Mouse (Mus musculus) forebrain, embryonic 13.5 days (tissue): ENCODE measurements around the gene Myo19. TPM values are rescaled to one million over a fixed set of nuclear protein-coding genes. Genes with fewer than 3 reads are reported as not detected.
A peak's percentile ranks its signal among the peaks of the same experiment; 100 is the strongest.

Experiments used
- ATAC-seq: fragments of 200-750 bp; cut with Nextera tagmentation; 2 replicates; pipeline ENCODE4 v1.8.0; 2017
- H3K27ac ChIP-seq: fragments of 300-500 bp; sonication (generic); 2 replicates; pipeline ENCODE4 v1.5.1; 2015; ENCODE audit warnings: inconsistent platforms, mild to moderate bottlenecking, moderate library complexity
- H3K27me3 ChIP-seq: fragments of 300-500 bp; sonication (generic); 2 replicates; pipeline ENCODE4 v1.6.1; 2015; ENCODE audit warnings: mild to moderate bottlenecking, inconsistent platforms
- H3K36me3 ChIP-seq: fragments of 300-500 bp; sonication (generic); 2 replicates; pipeline ENCODE4 v1.6.1; 2015; ENCODE audit warnings: mild to moderate bottlenecking, inconsistent platforms; ENCODE audit not compliant: poor library complexity, severe bottlenecking
- H3K4me1 ChIP-seq: fragments of 300-500 bp; sonication (generic); 2 replicates; pipeline ENCODE4 v1.6.1; 2015; ENCODE audit warnings: inconsistent platforms
- H3K4me2 ChIP-seq: fragments of 300-500 bp; sonication (generic); 2 replicates; pipeline ENCODE4 v1.6.1; 2015; ENCODE audit warnings: inconsistent platforms, mild to moderate bottlenecking, moderate library complexity
- H3K4me3 ChIP-seq: fragments of 300-500 bp; sonication (generic); 2 replicates; pipeline ENCODE4 v1.5.1; 2015; ENCODE audit warnings: mild to moderate bottlenecking, inconsistent platforms
- H3K9ac ChIP-seq: fragments of 300-500 bp; sonication (generic); 2 replicates; pipeline ENCODE4 v1.6.1; 2015; ENCODE audit warnings: mild to moderate bottlenecking, inconsistent platforms
- H3K9me3 ChIP-seq: fragments of 300-500 bp; sonication (generic); replicated peaks from 2 replicates; pipeline ENCODE4 v1.6.1; 2016; ENCODE audit warnings: inconsistent platforms
- WGBS: fragments of 180-500 bp; shearing (Covaris S2); methylation state at CpG from one replicate; pipeline ENCODE4 v1.1.7; 2015; 5-methylcytosine and 5-hydroxymethylcytosine counted together
- polyA plus RNA-seq: library from polyadenylated mRNA; unstranded; fragments of >200 nt; fragmentation: Nextera tagmentation; extraction: Ambion mirVana; gene quantifications from 2 replicates; pipeline ENCODE4 v1.2.1, GENCODE M21; 2015

The Myo19 gene
- polyA plus RNA-seq = 5.8 and 6.3 TPM in 2 replicates

DNA sequence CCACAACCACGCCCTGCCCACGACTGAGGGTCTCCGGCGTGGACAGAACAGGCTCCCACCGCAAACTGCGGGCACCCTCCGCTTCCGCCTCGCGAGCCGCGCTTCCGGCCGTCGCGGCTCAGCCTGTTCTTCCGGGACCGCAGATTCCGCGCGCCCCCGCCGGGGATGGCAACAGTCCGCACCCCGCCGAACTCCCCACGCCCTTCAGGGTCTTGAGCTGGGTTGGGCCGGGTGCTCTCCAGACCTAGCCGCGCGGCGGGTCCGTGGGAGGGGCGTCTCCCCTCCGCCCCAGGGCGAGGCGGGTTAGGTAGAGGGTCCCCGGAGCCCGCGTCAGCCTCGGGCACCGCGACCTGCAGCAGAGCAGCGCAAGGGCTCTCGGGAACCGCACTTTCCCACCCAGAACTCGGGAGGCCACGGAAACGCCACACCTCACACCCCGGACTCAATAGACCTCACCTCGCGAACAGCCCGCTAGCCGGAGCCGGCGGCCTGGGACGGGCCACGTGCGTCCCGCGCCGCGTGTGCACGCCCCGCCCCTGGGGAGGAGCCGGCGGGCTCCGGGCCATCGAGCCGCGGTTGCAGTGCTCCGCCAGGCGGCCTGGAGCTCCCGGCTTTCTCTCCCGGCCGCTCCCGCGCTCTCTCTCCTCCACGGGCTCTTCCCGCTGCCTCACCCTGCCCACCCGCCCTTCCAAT is at the start of gene Myo19, which contains the start of gene Pigw:
Myo19 (plus strand) TSS at position 377 of the 693 bp plus-strand sequence.
Pigw (minus strand) TSS at position 514 of the 693 bp plus-strand sequence.
- Histone ChIP-seq H3K4me3 (peak within 1 kb of the TSS; percentile 86), H3K27ac (peak within 1 kb of the TSS; percentile 80), H3K4me2 (peak within 1 kb of the TSS; percentile 93), H3K9ac (peak within 1 kb of the TSS; percentile 88), H3K27me3 (no peaks in the 10 kb centered on the region), H3K4me1 (peaks cover 18% of the 10 kb centered on the region), H3K9me3 (no peaks in the 10 kb centered on the region), H3K36me3 (peaks cover 28% of the 10 kb centered on the region)
- under 1% methylated on average over 74 of the region's 81 CpGs for WGBS
- peak; percentile 98 for ATAC-seq

DNA sequence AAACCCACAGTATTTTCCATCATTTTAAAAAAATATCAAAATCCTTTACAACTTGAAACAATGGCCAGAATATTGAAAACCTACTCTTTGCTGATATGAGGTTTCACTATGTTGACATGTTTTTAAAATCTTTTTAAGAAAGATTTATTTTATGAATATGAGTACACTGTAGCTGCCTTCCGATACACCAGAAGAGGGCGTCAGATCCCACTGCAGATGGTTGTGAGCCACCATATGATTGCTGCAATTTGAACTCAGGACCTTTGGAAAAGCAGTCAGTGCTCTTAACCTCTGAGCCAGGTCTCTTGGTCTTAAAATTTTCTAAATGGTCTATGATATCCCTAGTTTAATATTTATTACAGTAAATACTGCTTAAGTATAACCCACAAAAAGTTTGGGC is 40.6 kb upstream of the Myo19 start:
- no peaks in the 10 kb centered on the region for H3K9me3 ChIP-seq
- H3K4me3 ChIP-seq = no peak overlapping the region
- no peak for ATAC-seq
- H3K36me3 ChIP-seq = peaks cover 76% of the 10 kb centered on the region
- no peak overlapping the region for H3K27ac ChIP-seq
- H3K4me1 ChIP-seq = no peaks in the 10 kb centered on the region
- H3K27me3 ChIP-seq = no peaks in the 10 kb centered on the region
- no peak overlapping the region for H3K9ac ChIP-seq
- no peak overlapping the region for H3K4me2 ChIP-seq
- 93% methylated on average over 2 of the region's 2 CpGs for WGBS

DNA sequence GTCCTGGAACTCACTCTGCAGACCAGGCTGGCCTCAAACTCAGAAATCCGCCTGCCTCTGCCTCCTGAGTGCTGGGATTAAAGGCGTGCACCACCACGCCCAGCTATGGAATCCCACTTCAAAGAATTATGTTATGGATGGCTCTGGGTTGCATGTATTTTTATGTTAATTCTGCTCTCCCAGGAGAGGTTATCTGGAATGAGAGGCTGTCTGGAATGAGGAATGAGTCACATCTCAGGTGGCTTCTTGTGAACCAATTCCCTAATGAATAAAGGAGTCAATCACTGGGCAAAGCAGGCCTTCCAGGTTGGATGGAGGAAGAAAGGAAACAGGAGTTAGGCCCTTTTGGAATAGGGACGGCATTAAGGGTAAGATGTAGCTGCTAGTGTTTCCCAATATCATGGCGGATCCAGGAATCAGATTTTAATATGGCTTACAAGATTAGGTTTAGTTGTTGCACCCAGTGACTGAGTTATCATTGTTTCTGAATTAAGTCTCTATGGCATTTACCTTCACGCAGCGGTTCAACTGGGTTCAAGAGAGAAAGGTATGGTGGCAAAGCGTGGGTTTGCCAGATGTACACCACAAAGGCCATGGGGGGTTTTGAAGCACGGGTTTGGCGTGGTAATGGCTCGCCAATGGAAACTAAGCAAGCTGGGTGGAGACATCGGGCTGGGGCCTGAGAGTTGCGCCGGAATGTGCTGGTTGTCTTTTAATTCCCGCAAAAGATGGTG is 33.0 kb upstream of the Myo19 start:
- Histone ChIP-seq H3K27me3 (no peaks in the 10 kb centered on the region), H3K4me1 (no peaks in the 10 kb centered on the region), H3K4me3 (no peak overlapping the region), H3K9me3 (no peaks in the 10 kb centered on the region), H3K27ac (no peak overlapping the region), H3K4me2 (no peak overlapping the region), H3K36me3 (peaks cover 73% of the 10 kb centered on the region), H3K9ac (no peak overlapping the region)
- 96% methylated on average over 15 of the region's 15 CpGs for WGBS
- ATAC-seq = no peak

DNA sequence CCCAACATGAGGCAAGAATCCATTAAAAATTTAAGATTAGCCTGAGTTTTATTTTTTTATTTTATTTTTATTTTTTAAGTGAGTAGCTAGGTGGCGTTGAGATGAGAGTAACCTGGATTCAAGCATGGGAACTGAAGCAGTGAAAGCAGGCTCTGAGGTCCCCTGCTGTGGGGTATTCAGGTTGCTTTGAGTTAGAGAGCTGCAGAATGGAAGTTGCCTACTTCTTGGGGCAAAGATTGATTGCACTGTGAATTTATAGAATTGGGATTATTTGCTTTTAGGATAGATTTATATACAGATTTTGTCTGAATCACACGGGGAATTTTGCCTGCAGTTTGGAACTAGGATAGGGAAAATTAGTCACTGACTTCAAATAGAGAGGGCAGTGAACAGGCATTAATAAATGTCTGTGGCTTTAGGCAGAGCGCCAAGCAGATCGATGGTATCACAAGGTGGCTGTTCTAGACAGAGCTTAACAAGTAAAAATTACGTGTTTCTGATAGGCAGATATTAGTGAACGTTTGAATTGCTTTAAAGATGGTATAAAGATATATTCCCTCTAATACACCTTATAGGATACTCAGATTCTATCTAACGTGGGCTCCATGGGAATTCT is 32.4 kb upstream of the Myo19 start:
- peaks cover 75% of the 10 kb centered on the region for H3K36me3 ChIP-seq
- H3K4me1 ChIP-seq = no peaks in the 10 kb centered on the region
- H3K9ac ChIP-seq = no peak overlapping the region
- H3K4me2 ChIP-seq = no peak overlapping the region
- ATAC-seq = no peak
- no peaks in the 10 kb centered on the region for H3K9me3 ChIP-seq
- no peak overlapping the region for H3K27ac ChIP-seq
- H3K27me3 ChIP-seq = no peaks in the 10 kb centered on the region
- H3K4me3 ChIP-seq = no peak overlapping the region
- 89% methylated on average over 7 of the region's 7 CpGs for WGBS

DNA sequence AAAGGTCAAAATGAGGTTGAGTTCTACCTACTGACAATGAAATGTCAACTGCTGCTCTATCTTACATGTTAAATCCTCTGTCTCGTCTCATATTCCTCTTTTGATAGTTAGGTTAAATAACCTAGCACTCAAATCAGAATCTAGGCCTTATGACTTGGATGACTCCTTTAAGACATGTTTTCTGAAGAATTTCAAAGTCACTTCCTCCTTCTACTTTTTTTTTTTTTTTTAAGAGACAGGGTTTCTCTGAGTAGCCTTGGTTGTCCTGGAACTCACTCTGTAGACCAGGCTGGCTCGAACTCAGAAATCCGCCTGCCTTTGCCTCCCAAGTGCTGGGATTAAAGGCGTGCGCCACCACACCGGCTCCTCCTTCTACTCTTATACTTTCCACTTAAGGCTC is 24.7 kb upstream of the Myo19 start:
- Histone ChIP-seq H3K4me1 (no peaks in the 10 kb centered on the region), H3K27ac (no peak overlapping the region), H3K9ac (no peak overlapping the region), H3K4me3 (no peak overlapping the region), H3K27me3 (no peaks in the 10 kb centered on the region), H3K4me2 (no peak overlapping the region), H3K9me3 (no peaks in the 10 kb centered on the region), H3K36me3 (peaks cover 69% of the 10 kb centered on the region)
- 93% methylated on average over 6 of the region's 6 CpGs for WGBS
- ATAC-seq = no peak

DNA sequence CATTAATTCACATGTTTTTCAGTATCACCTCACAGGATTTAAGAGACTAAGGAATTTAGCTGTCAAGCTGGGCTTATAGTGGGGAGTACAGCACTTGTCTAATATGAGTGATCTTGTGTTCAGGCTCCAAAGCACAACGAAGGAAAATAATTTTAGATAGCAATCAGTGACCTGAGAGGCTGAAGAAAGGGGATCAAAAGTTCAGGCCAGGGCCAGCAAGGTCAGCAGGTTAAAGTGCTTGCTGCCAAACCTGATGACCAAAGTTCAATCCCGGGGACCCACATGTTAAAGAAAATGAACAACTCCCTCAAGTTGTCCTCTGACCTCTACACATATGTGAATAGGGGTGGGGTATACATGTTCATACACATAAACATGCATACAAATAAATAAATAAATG is 14.7 kb upstream of the Myo19 start:
- no peaks in the 10 kb centered on the region for H3K27me3 ChIP-seq
- H3K4me2 ChIP-seq = no peak overlapping the region
- H3K36me3 ChIP-seq = peaks cover 11% of the 10 kb centered on the region
- no peaks in the 10 kb centered on the region for H3K9me3 ChIP-seq
- H3K4me3 ChIP-seq = no peak overlapping the region
- peaks cover 26% of the 10 kb centered on the region for H3K4me1 ChIP-seq
- WGBS = 80% methylated on average over 2 of the region's 2 CpGs
- no peak overlapping the region for H3K9ac ChIP-seq
- ATAC-seq = no peak
- H3K27ac ChIP-seq = no peak overlapping the region

DNA sequence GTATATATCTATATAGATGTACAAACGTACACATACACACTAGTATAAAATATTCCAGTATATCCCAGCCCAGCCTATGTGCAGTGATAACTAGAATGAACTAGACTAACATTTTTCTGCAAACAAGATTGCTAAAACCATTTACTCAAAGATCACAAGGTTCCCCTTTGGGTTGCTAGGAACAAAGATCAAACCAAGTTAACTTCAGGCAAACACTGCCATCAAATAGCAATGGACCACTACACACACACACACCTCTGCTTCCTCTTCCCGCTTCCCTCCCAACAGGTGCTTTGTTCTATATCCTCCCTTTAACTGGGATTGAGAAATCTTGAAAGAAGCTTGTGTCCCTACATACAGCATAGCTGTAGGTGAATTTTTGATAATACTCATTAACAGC is 12.4 kb upstream of the Myo19 start:
- H3K27me3 ChIP-seq = no peaks in the 10 kb centered on the region
- ATAC-seq = no peak
- 0 out of 2 replicates have a peak overlapping the region, but pooled peaks have one; percentile 26 for H3K9ac ChIP-seq
- no peaks in the 10 kb centered on the region for H3K9me3 ChIP-seq
- H3K4me1 ChIP-seq = peaks cover 33% of the 10 kb centered on the region
- no peaks in the 10 kb centered on the region for H3K36me3 ChIP-seq
- no peak overlapping the region for H3K4me3 ChIP-seq
- 87% methylated on average over 2 of the region's 2 CpGs for WGBS
- H3K27ac ChIP-seq = no peak overlapping the region
- no peak overlapping the region; the same call in 1 of the 2 replicates for H3K4me2 ChIP-seq

DNA sequence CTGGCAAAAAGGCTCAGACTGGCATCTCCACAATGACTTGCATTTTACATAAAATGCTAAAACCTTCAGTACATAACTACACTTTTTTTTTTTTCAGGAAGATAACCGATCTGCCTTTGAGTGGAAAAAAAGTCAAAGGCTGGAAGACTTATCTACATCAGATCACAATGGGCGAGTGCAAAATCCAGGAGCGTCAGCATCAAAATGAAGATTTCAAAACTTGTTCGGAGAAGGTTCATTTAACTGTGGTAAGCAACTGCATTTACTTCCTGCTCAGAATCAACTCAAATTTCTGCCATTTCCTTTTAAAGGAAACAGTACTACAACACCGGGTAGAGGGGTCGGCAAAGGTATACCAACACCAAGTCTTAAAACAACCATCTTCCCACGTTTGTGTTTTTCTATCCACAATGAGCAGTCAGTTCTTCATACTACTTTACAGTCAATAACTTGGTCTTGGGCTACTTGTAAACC is 11.1 kb upstream of the Myo19 start:
- peak overlapping the region; percentile 86 for H3K4me2 ChIP-seq
- H3K27me3 ChIP-seq = no peaks in the 10 kb centered on the region
- peak overlapping the region; percentile 86 for H3K4me3 ChIP-seq
- peaks cover 33% of the 10 kb centered on the region for H3K4me1 ChIP-seq
- 23% methylated on average over 7 of the region's 7 CpGs for WGBS
- ATAC-seq = no peak
- peak overlapping the region; percentile 96; the same call in 1 of the 2 replicates for H3K27ac ChIP-seq
- no peaks in the 10 kb centered on the region for H3K9me3 ChIP-seq
- peak overlapping the region; percentile 94 for H3K9ac ChIP-seq
- no peaks in the 10 kb centered on the region for H3K36me3 ChIP-seq

DNA sequence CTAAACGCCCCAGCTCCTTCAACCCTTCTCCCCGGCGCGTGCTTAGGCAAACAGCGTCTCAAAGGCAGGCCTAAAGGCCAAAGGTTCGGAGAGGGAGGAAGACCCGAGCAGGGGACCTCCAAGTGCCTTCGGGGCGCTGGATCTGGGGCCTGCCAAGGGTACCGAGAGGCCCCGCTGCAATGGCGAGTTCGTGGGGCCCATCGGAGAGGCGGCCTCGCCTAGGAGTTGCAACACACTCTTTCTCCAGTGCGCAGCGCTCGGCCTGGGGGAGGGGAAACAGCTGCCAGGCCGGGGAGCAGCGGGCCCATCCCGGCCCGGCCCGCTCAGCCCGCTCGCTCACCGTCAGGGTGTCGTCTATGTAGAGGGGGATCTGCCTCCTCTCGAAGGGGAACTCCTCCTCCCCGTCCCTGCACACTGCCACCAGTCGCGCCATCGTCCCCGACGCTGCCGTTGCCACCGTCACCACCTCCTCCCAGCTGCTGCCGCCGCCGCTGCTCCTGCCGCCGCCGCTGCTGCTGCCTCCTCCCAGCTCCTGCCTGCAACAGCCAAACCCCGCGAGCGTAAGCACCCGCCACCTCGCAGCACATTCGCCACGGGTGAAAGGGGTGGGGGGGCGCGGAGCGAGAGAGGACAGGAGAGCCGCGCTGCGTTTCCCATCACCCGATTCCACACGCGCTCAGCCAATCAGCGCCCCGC is 10.3 kb upstream of the Myo19 start:
- no peaks in the 10 kb centered on the region for H3K9me3 ChIP-seq
- ATAC-seq = peak; percentile 93
- H3K27ac ChIP-seq = peak overlapping the region; percentile 96
- peaks cover 33% of the 10 kb centered on the region for H3K4me1 ChIP-seq
- no peaks in the 10 kb centered on the region for H3K27me3 ChIP-seq
- peak overlapping the region; percentile 94 for H3K9ac ChIP-seq
- peak overlapping the region; percentile 86 for H3K4me2 ChIP-seq
- H3K36me3 ChIP-seq = no peaks in the 10 kb centered on the region
- peak overlapping the region; percentile 86 for H3K4me3 ChIP-seq
- under 1% methylated on average over 53 of the region's 61 CpGs for WGBS

DNA sequence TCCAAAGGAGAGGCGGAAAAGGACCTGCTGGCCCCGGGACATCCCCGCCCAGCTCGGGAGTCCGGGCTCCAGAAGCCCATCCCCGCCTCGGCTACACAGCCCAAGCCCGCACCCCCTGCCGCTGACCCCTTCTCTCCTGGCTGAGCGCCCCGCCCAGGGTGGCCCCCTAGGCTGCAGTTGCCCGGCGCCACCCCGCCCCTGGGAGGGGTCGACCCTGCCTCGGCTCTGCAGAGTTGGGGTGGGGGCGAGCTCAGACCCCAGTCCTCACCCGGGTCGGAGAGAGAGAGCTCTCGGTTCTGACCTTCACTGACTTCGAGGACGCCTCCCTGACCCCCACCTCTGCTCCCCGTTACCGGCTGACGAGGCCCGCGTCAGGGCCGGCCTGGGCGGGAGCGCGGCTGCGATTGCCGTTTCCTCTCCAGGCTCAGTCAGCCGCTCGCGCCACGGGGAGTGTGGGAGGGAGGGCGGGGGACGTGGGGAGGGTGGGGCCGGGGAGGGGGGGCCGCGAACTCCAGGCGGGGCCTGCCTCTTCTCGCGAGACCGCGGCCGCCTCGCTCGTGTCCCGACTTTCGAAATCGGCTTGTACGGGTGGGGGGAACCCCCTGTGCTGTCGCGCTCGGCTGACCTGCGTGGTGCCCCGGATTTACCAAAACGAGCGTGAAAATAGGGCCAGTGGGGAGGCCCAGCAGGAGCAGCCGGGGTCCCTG is 9.5 kb upstream of the Myo19 start, which contains the start of gene Ggnbp2:
Ggnbp2 (minus strand) TSS at position 481 of the 707 bp plus-strand sequence.
- Histone ChIP-seq H3K27ac (peak within 1 kb of the TSS; percentile 98), H3K36me3 (no peaks in the 10 kb centered on the region), H3K9me3 (no peaks in the 10 kb centered on the region), H3K4me3 (peak within 1 kb of the TSS; percentile 86), H3K4me2 (peak within 1 kb of the TSS; percentile 86), H3K4me1 (peaks cover 33% of the 10 kb centered on the region), H3K9ac (peak within 1 kb of the TSS; percentile 94), H3K27me3 (no peaks in the 10 kb centered on the region)
- peak; percentile 82 for ATAC-seq
- under 1% methylated on average over 44 of the region's 62 CpGs for WGBS

DNA sequence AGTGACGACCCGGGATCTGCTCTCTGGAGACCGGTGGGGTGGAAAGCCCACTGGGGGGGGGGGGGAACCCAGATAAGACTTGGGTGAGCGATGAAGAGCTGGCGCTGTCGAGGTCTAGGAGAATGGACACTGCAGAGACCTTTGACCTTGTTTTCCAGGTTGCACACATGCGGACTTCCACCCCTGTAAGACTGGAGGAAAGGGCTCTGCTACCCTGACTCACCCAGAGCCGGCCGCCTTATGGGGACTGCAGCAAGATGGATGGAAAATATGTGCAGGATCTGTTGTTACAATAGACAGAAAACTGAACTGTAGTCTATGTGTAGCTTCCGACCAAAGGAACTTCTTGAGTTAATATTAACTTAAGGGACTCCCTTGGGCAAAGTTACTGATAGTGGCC is 8.9 kb upstream of the Myo19 start:
- Histone ChIP-seq H3K36me3 (no peaks in the 10 kb centered on the region), H3K4me3 (peak overlapping the region; percentile 86), H3K27ac (peak overlapping the region; percentile 98), H3K27me3 (no peaks in the 10 kb centered on the region), H3K4me2 (peak overlapping the region; percentile 72), H3K9me3 (no peaks in the 10 kb centered on the region), H3K9ac (peak overlapping the region; percentile 90), H3K4me1 (peaks cover 30% of the 10 kb centered on the region)
- peak; percentile 23 for ATAC-seq
- WGBS = 1% methylated on average over 10 of the region's 10 CpGs
